Mouse (Mus musculus) ES-Bruce4 (cell line): ENCODE data around the gene Gipc3.

Experiments used
- CTCF ChIP-seq: IDR thresholded peaks from one replicate; pipeline ENCODE4 v1.8.1; 2011; ENCODE audit warnings: low read depth, low read length
- EP300 ChIP-seq: IDR thresholded peaks from 2 replicates; pipeline ENCODE4 v1.6.1; 2011; ENCODE audit warnings: low read depth, low read length; ENCODE audit not compliant: insufficient read depth
- POLR2A ChIP-seq: IDR thresholded peaks from one replicate; pipeline ENCODE4 v1.8.1; 2011; ENCODE audit warnings: low read length; ENCODE audit not compliant: insufficient read depth

- no peak for TF ChIP-seq POLR2A
- TF ChIP-seq EP300, result no peak
- TF ChIP-seq CTCF, result no peak
These were observed 35.6 kb upstream of the Gipc3 start for GRCm38 (mm10) chr10:81378553-81379182.
